Mouse (Mus musculus) stomach, postnatal 0 days (tissue): ENCODE results near the gene Ktn1. TPM values are rescaled to one million over a fixed set of nuclear protein-coding genes. Genes with fewer than 3 reads are reported as not detected.

Source experiments
- ATAC-seq: fragments of 200-750 bp; cut with Nextera tagmentation; 2 replicates; pipeline ENCODE4 v1.8.0; 2017; ENCODE audit not compliant: low FRiP score, low TSS enrichment
- DNase-seq: peaks from one replicate; pipeline ENCODE4 v3.0.0-alpha.2; 2016; ENCODE audit warnings: low spot score
- H3K27ac ChIP-seq: fragments of 300-500 bp; sonication (generic); replicated peaks from 2 replicates; pipeline ENCODE4 v1.5.1; 2014; ENCODE audit warnings: mild to moderate bottlenecking, control low read depth
- H3K27me3 ChIP-seq: fragments of 300-500 bp; sonication (generic); 2 replicates; pipeline ENCODE4 v1.6.1; 2014; ENCODE audit warnings: low read length; ENCODE audit not compliant: control insufficient read depth, insufficient read depth
- H3K36me3 ChIP-seq: fragments of 300-500 bp; sonication (generic); 2 replicates; pipeline ENCODE4 v1.6.1; 2014; ENCODE audit warnings: low read length, mixed read lengths; ENCODE audit not compliant: control insufficient read depth, insufficient read depth
- H3K4me1 ChIP-seq: fragments of 300-500 bp; sonication (generic); replicated peaks from 2 replicates; pipeline ENCODE4 v1.6.1; 2014; ENCODE audit warnings: antibody characterized with exemption; ENCODE audit not compliant: control insufficient read depth, insufficient read depth
- H3K4me2 ChIP-seq: fragments of 300-500 bp; sonication (generic); replicated peaks from 2 replicates; pipeline ENCODE4 v1.6.1; 2014; ENCODE audit warnings: low read depth, mild to moderate bottlenecking, control low read depth, moderate library complexity
- H3K4me3 ChIP-seq: fragments of 300-500 bp; sonication (generic); 2 replicates; pipeline ENCODE4 v1.5.1; 2014; ENCODE audit warnings: low read depth, low read length, control low read depth
- H3K9ac ChIP-seq: fragments of 300-500 bp; sonication (generic); 2 replicates; pipeline ENCODE4 v1.6.1; 2014; ENCODE audit warnings: mild to moderate bottlenecking, low read length, control low read depth, mixed read lengths
- H3K9me3 ChIP-seq: fragments of 300-500 bp; sonication (generic); 2 replicates; pipeline ENCODE4 v1.6.1; 2016; ENCODE audit warnings: low read length; ENCODE audit not compliant: control insufficient read depth
- CTCF ChIP-seq: IDR thresholded peaks from 2 replicates; pipeline ENCODE4 v1.5.1; 2016; ENCODE audit warnings: antibody characterized with exemption, low read depth, mild to moderate bottlenecking, moderate library complexity
- EP300 ChIP-seq: optimal IDR thresholded peaks from 2 replicates; pipeline ENCODE3; 2016; ENCODE audit warnings: antibody characterized with exemption
- WGBS: fragments of 180-500 bp; shearing (Covaris S2); extraction: QIAGEN DNeasy Blood & Tissue Kit; methylation state at CpG from one replicate; pipeline ENCODE4 v1.1.7; 2014; 5-methylcytosine and 5-hydroxymethylcytosine counted together
- polyA plus RNA-seq: library from polyadenylated mRNA; unstranded; fragments of >200 nt; fragmentation: Nextera tagmentation; extraction: Ambion mirVana; gene quantifications from 2 replicates; pipeline ENCODE4 v1.2.1, GENCODE M21; 2015

Gene Ktn1
- polyA plus RNA-seq, 1 experiment from 2014 or later = 48.8 TPM

DNA sequence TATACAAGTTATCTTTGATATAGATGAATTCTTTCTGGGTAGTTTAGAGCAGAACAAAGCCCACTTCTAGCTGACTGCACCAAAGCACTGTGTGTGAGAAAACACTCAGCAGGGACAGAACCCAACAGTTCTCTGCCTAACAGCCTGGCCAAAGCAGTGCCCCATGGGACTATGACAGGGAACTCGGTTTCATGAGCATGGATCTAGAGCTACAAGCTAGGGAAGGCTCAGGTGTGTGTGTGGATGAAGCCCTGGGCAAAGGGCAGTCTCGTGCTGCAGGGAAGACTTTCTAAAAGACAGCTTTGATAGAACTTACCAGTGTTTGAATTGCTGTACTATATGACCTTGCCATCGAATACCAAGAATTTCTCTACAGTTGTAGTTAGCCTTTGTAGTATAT is 117.5 kb downstream of the Ktn1 start:
- H3K9ac ChIP-seq = no peak overlapping the region
- ATAC-seq (no peak), DNase-seq (no peak)
- peaks cover 2% of the 10 kb centered on the region; the same call in 1 of the 2 replicates for H3K4me1 ChIP-seq
- H3K4me3 ChIP-seq = no peak overlapping the region
- no peaks in the 10 kb centered on the region for H3K36me3 ChIP-seq
- no peaks in the 10 kb centered on the region for H3K27me3 ChIP-seq
- no peak overlapping the region for H3K4me2 ChIP-seq
- no peaks in the 10 kb centered on the region for H3K9me3 ChIP-seq
- TF ChIP-seq EP300 = no peak
- no peak for TF ChIP-seq CTCF
- WGBS = 73% methylated on average over 3 of the region's 3 CpGs
- no peak overlapping the region for H3K27ac ChIP-seq

DNA sequence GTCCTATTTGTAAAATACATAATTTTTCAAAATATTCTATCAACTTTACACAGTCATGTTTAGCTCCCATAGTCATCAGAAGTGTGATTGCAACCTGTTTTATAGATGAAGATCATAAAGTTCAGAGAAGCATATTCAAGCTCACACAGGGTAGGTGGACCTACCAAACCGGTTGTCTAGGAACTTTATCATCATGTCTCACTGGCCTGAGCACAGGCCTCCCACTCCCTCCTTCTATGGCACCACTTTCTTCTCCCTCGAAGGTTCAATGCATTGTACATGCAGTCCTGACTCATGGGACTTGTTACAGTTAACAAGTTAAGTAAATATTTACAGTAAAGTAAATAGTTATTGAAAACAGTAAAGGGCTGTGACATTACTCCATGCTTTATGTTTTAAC is 118.1 kb downstream of the Ktn1 start:
- 15% methylated on average over 2 of the region's 2 CpGs for WGBS
- no peaks in the 10 kb centered on the region for H3K36me3 ChIP-seq
- H3K4me3 ChIP-seq = no peak overlapping the region
- H3K27ac ChIP-seq = no peak overlapping the region
- TF ChIP-seq EP300 = no peak
- no peak for TF ChIP-seq CTCF
- no peak overlapping the region for H3K9ac ChIP-seq
- H3K9me3 ChIP-seq = no peaks in the 10 kb centered on the region
- H3K27me3 ChIP-seq = no peaks in the 10 kb centered on the region
- DNase-seq (no peak), ATAC-seq (peak; percentile 95)
- H3K4me1 ChIP-seq = peaks cover 2% of the 10 kb centered on the region; the same call in 1 of the 2 replicates
- no peak overlapping the region for H3K4me2 ChIP-seq

DNA sequence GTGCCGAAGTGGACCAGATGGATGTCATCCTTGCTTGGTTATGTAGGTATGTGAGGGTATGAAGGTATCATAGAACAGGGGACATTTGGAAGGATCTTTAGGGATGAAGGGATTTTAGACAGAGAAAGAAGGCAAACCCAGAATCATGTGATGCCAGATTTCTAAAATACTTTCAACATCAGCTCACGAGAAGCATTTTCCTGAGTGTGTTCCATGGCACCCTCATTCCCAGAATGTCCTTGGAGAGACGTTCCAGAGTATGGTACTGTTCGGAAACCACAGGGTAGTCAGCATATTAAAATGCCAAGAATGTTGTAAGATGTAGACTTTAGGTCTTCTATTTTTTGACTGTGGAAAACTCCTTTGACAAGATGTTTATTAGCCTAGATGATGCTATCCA is 123.2 kb downstream of the Ktn1 start:
- DNase-seq = no peak
- Histone ChIP-seq H3K4me1 (no peaks in the 10 kb centered on the region), H3K9me3 (no peaks in the 10 kb centered on the region), H3K4me2 (no peak overlapping the region), H3K27me3 (no peaks in the 10 kb centered on the region), H3K9ac (no peak overlapping the region), H3K36me3 (no peaks in the 10 kb centered on the region), H3K4me3 (no peak overlapping the region), H3K27ac (no peak overlapping the region)
- no peak for ATAC-seq
- no peak for TF ChIP-seq EP300
- no peak for TF ChIP-seq CTCF
- WGBS = 84% methylated on average over 4 of the region's 4 CpGs

DNA sequence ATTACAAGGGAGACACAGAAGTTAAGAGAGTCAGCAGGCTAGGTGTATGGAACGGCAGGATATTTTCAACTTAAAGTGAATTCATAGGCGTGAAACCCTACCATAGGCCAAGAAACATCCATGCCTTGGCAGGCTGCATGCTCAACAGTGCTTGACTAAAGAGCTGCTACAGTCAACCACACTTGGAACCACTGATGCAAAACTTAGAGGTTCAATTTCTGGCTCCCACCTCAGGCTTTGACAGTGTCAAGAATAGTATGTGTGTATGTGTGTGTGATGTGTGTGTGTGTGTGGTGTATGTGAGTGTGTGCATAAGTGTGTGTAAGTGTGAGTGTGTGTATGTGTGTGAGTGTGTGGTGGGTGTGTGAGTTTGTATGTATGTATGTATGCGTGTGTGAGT is 127.3 kb downstream of the Ktn1 start:
- H3K36me3 ChIP-seq = no peaks in the 10 kb centered on the region
- H3K9me3 ChIP-seq = no peaks in the 10 kb centered on the region
- H3K27ac ChIP-seq = no peak overlapping the region
- no peak for TF ChIP-seq CTCF
- TF ChIP-seq EP300 = no peak
- no peaks in the 10 kb centered on the region for H3K4me1 ChIP-seq
- no peak overlapping the region for H3K4me2 ChIP-seq
- DNase-seq = no peak
- 86% methylated on average over 3 of the region's 3 CpGs for WGBS
- no peaks in the 10 kb centered on the region for H3K27me3 ChIP-seq
- no peak overlapping the region for H3K9ac ChIP-seq
- no peak for ATAC-seq
- no peak overlapping the region for H3K4me3 ChIP-seq

DNA sequence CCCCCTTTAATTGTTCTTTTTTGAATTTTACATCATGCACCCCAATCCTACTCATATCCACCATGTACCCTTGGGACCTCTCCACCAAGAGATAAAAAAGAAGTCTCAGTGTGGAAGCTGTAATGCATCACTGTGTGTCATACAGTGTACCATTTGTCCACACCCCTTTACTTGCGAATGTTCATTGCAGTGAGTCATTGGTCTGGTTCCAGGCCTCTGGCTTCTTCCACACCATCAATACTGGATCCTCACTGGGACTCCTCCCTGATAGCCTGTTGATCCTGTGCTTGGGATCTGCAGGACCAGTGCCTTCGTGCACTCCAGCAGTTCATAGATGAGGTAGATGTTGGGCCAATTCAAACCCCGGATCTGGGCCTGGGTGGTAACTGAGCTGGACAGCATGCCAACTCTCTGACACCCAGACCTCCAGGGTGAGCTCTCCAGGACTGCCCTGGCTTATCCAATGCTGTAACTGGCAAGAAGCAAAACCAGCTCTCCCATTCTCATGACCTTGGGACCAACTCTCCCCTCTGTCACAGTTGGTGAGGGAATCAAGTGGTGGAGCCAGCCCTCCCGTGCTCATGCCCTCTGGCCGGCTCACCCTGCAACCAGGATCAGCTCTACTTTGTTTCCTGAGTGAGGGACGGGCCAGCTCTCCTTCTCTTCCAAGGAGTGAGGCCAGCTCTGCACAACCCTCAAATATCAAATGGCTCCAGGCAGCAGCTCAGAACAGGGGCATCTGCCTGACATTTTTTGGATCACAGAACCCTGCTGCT is 128.2 kb downstream of the Ktn1 start:
- Histone ChIP-seq H3K27me3 (no peaks in the 10 kb centered on the region), H3K9me3 (no peaks in the 10 kb centered on the region), H3K27ac (no peak overlapping the region), H3K4me1 (no peaks in the 10 kb centered on the region), H3K9ac (no peak overlapping the region), H3K36me3 (no peaks in the 10 kb centered on the region), H3K4me3 (no peak overlapping the region), H3K4me2 (no peak overlapping the region)
- 59% methylated on average over 6 of the region's 6 CpGs for WGBS
- TF ChIP-seq CTCF (no peak), EP300 (no peak)
- DNase-seq = no peak
- ATAC-seq = peak; percentile 59; the same call in 1 of the 2 replicates

DNA sequence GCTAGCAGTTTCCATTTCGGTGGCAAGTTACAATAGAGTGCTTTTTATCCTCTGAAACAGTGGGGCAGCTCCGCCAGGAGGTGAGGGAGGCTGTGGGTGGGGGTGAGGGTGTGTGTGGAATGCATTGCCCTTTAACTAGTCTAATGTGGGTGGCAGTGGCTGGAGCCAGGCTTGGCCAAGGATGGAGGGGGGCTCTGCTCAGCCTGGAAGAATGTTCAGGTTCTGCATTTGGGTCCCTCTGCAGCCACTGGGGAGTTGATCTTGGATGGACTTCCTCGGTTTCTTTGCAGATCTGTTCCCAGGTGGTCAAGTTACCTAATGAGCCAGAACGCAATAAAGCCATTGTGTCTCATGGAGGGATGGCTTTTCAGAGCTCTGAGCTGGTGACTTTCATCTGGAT is 137.9 kb downstream of the Ktn1 start:
- H3K36me3 ChIP-seq = no peaks in the 10 kb centered on the region
- H3K9ac ChIP-seq = no peak overlapping the region
- no peak overlapping the region for H3K27ac ChIP-seq
- no peak for ATAC-seq
- 56% methylated on average over 4 of the region's 4 CpGs for WGBS
- no peaks in the 10 kb centered on the region for H3K27me3 ChIP-seq
- no peaks in the 10 kb centered on the region for H3K4me1 ChIP-seq
- TF ChIP-seq EP300 = no peak
- TF ChIP-seq CTCF = no peak
- H3K9me3 ChIP-seq = no peaks in the 10 kb centered on the region
- DNase-seq = no peak
- no peak overlapping the region for H3K4me2 ChIP-seq
- H3K4me3 ChIP-seq = no peak overlapping the region

Other genes with a start within 250 kb of the Ktn1 start
- 5.9 and 7.4 TPM in 2 replicates for gene Dlgap5, start 230.0 kb upstream of the Ktn1 start, polyA plus RNA-seq
- 17.8 and 18.1 TPM in 2 replicates for gene Fbxo34, start 198.0 kb upstream of the Ktn1 start, polyA plus RNA-seq
- 6.9 and 7.8 TPM in 2 replicates for gene Atg14, start 77.8 kb upstream of the Ktn1 start, polyA plus RNA-seq